ENCODE assay signal across 9 mouse cellular contexts in the genomic region with DNA sequence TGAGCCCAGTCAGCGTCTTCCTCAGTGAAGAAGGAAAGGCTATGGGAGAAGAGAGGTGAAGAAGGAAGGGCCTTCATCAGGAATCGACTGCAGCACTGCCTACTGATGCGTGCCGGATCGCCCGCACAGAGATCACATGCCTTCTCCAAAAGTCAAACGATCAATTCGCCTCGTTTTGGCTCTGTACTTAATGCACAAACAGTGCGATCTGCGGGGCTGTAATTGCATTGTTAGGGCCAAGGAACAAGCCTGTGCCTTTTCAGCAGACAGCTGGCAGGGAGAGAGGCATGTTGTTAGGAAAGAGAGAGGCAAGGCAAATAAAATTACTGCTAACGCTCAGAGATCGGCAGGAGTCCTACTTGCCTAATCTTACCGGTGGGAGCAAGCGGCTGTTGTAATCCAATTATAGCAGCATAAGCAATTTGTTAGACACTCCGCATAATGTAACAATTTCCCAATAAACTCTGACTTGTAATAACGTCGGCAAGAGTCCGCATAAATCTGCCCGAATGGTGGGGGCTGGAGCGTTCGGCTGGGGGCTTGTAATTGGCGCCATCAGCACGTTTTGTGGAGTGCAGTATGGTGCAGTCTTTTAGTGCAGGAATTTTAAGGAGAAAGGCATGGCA.
A peak's percentile ranks its signal among the peaks of the same experiment; 100 is the strongest.
DNase-seq lines count a peak whose midpoint lies in the region; ATAC-seq and TF ChIP-seq lines count a peak whose summit lies in the region.
"Had no signal": no experiment of that assay in that cellular context is flagged by ENCODE, and none has a peak within 500 bp of the region (broad histone marks: within the 10 kb centered on the region; RNA-seq: fewer than 3 reads in every experiment).

No protein-coding gene starts in this region.

- peaks cover 2% of the 10 kb centered on the region for H3K36me3 ChIP-seq in heart, adult 2 months (ENCODE audit: control insufficient read depth, insufficient read depth, low read length)
- peaks cover 4% of the 10 kb centered on the region; the same call in 1 of the 2 replicates for H3K36me3 ChIP-seq in heart, embryonic 11.5 days (ENCODE audit: control insufficient read depth, insufficient read depth, low read length)

- no peak overlapping the region for H3K9ac ChIP-seq in heart, adult 2 months (ENCODE audit: low read depth, low read length)
- no peak overlapping the region for H3K9ac ChIP-seq in heart, embryonic 11.5 days (ENCODE audit: low read depth, low read length)

- H3K27me3 ChIP-seq in heart, adult 2 months (ENCODE audit: control insufficient read depth, insufficient read depth, low read length), result no peaks in the 10 kb centered on the region
- H3K27me3 ChIP-seq in heart, embryonic 11.5 days (ENCODE audit: control insufficient read depth, insufficient read depth, low read length), result no peaks in the 10 kb centered on the region
- H3K27me3 ChIP-seq: CH12.LX had no signal

- no peak for TF ChIP-seq POLR2A in heart, adult 2 months (IDR thresholded peaks at IDR 0.05; ENCODE audit: insufficient read depth, low read depth, low read length)

- H3K4me1 ChIP-seq in heart, adult 2 months (ENCODE audit: control insufficient read depth, insufficient read depth, low read length), result peaks cover 3% of the 10 kb centered on the region
- no peaks in the 10 kb centered on the region; the same call in 1 of the 2 replicates for H3K4me1 ChIP-seq in heart, embryonic 11.5 days (ENCODE audit: control insufficient read depth, insufficient read depth, low read length)

- H3K4me2 ChIP-seq in heart, embryonic 11.5 days, result no peak overlapping the region

- H3K79me2 ChIP-seq in heart, adult 2 months (replicated peaks; ENCODE audit: control insufficient read depth, insufficient read depth, low read length), result no peaks in the 10 kb centered on the region

- H3K27ac ChIP-seq in heart, adult 2 months, result no peak overlapping the region
- no peak overlapping the region for H3K27ac ChIP-seq in heart, embryonic 11.5 days (ENCODE audit: low read depth, low read length)

- WGBS in heart, adult 2 months, result 76% methylated on average over 24 of the region's 24 CpGs
- 73% methylated on average over 24 of the region's 24 CpGs for WGBS in heart, embryonic 11.5 days (ENCODE audit: insufficient replicate concordance)

- H3K4me3 ChIP-seq in heart, adult 2 months, result no peak overlapping the region
- no peak overlapping the region for H3K4me3 ChIP-seq in heart, embryonic 11.5 days (ENCODE audit: low read depth, low read length)

- ATAC-seq in heart, embryonic 11.5 days (replicated peaks; ENCODE audit: insufficient number of reproducible peaks, low FRiP score, low TSS enrichment), result no peak
- peak; percentile 47 for ATAC-seq in granulocyte monocyte progenitor cell, adult 5-6 weeks (replicated peaks; ENCODE audit: poor library complexity, severe bottlenecking)
- no peak for ATAC-seq in CD4-positive, CD25-positive, alpha-beta regulatory T cell, adult 4 months

- no peaks in the 10 kb centered on the region for H3K9me3 ChIP-seq in heart, embryonic 11.5 days (replicated peaks; ENCODE audit: control insufficient read depth, low read length)

- DNase-seq in heart, adult 2 months, result peak; percentile 17 to 33
- DNase-seq in cerebellum, adult 11-12 months, result peak; percentile 41
- peak; percentile 13 for DNase-seq in lung, postnatal 25 days (ENCODE audit: low spot score)
- DNase-seq in c-Kit-positive CD71-positive TER-119-positive erythroid progenitor cells, embryonic 14.5 days (ENCODE audit: low spot score), result no peak
- no peak for DNase-seq in heart, adult 8-10 months (ENCODE audit: low spot score)

- TF ChIP-seq CTCF in heart, adult 2 months (IDR thresholded peaks at IDR 0.05), result no peak

- no peak for TF ChIP-seq EP300 in heart, adult 2 months (IDR thresholded peaks at IDR 0.05; ENCODE audit: insufficient read depth, low read depth, low read length)

- intact Hi-C loops in heart, adult 2 months (cut with DNase I), result no loop called here

Comparison
In these comparisons a context has a peak if more than half of its experiments do, and no peak if none do; other contexts are left out.
1. DNase-seq: peak in heart, adult 2 months (2 of 2), cerebellum, adult 11-12 months (single experiment) and lung, postnatal 25 days (single experiment); none in c-Kit-positive CD71-positive TER-119-positive erythroid progenitor cells, embryonic 14.5 days (single experiment) and heart, adult 8-10 months (single experiment).